Mouse (Mus musculus) forebrain, postnatal 0 days (tissue): ENCODE measurements at regions not wholly inside any gene's neighbourhood (a gene's known extent, or its start where the extent isn't known, plus 50 kb on each side); places are given as distances from the start of the nearest gene placed in this dataset.

Experiments
- ATAC-seq: fragments of 200-750 bp; cut with Nextera tagmentation; 2 replicates; pipeline ENCODE4 v1.8.0; 2017; ENCODE audit warnings: mild to moderate bottlenecking, moderate library complexity
- DNase-seq: peaks from one replicate; pipeline ENCODE4 v3.0.0-alpha.2; 2015
- H3K27ac ChIP-seq: fragments of 300-500 bp; sonication (generic); 2 replicates; pipeline ENCODE4 v1.5.1; 2014; ENCODE audit warnings: low read depth, mild to moderate bottlenecking, antibody characterized with exemption, low read length, moderate library complexity, mixed read lengths
- H3K27me3 ChIP-seq: fragments of 300-500 bp; sonication (generic); 2 replicates; pipeline ENCODE4 v1.6.1; 2014; ENCODE audit warnings: mild to moderate bottlenecking, low read length, mixed read lengths; ENCODE audit not compliant: insufficient read depth
- H3K36me3 ChIP-seq: fragments of 300-500 bp; sonication (generic); 2 replicates; pipeline ENCODE4 v1.6.1; 2014; ENCODE audit warnings: mild to moderate bottlenecking, moderate library complexity; ENCODE audit not compliant: insufficient read depth
- H3K4me1 ChIP-seq: fragments of 300-500 bp; sonication (generic); 2 replicates; pipeline ENCODE4 v1.6.1; 2014; ENCODE audit warnings: antibody characterized with exemption; ENCODE audit not compliant: insufficient read depth
- H3K4me2 ChIP-seq: fragments of 300-500 bp; sonication (generic); 2 replicates; pipeline ENCODE4 v1.6.1; 2014; ENCODE audit warnings: low read depth, mild to moderate bottlenecking, moderate library complexity
- H3K4me3 ChIP-seq: fragments of 300-500 bp; sonication (generic); 2 replicates; pipeline ENCODE4 v1.5.1; 2014; ENCODE audit warnings: low read depth, low read length, mixed read lengths
- H3K9ac ChIP-seq: fragments of 300-500 bp; sonication (generic); 2 replicates; pipeline ENCODE4 v1.6.1; 2014; ENCODE audit warnings: mild to moderate bottlenecking
- H3K9me3 ChIP-seq: fragments of 300-500 bp; sonication (generic); 2 replicates; pipeline ENCODE4 v1.6.1; 2016; ENCODE audit warnings: low read length
- CTCF ChIP-seq: sonication (generic); IDR thresholded peaks from 2 replicates; pipeline ENCODE4 v1.5.1; 2016; ENCODE audit warnings: antibody characterized with exemption, control low read depth, low read depth
- WGBS: fragments of 180-500 bp; shearing (Covaris S2); extraction: QIAGEN DNeasy Blood & Tissue Kit; methylation state at CpG from one replicate; pipeline ENCODE4 v1.1.7; 2014; 5-methylcytosine and 5-hydroxymethylcytosine counted together

DNA sequence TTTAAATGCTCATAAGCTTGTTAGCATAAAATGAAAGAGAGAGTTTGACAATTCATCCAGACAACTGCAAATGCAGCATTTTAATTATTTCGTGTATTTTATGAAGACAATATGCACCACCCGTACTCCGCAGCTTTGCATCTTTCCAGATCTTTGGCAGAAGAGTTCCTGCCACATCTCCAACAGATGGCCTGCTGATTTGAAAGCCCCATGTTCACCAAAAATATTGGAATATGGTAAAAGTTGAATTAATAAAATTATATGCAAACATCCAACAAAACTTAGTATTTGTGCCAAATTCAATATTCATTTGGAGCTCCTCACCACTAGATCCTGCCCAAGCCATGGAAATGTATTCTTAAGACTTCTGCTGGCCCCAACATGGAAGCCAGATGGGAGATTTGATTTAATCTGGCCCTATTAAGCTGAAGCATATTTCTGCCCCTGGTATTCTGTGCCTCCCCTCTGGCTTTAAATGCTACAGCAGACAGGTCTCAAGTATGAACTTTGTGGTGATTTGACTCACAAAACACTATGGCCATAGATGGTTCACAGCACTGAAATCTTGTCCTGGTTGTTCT is 567.8 kb downstream of the Dcdc2c start:
- 39% methylated on average over 3 of the region's 3 CpGs for WGBS
- Histone ChIP-seq H3K4me2 (no peak overlapping the region), H3K27me3 (no peaks in the 10 kb centered on the region), H3K4me1 (no peaks in the 10 kb centered on the region), H3K36me3 (no peaks in the 10 kb centered on the region), H3K4me3 (no peak overlapping the region), H3K27ac (no peak overlapping the region), H3K9me3 (no peaks in the 10 kb centered on the region), H3K9ac (no peak overlapping the region)
- ATAC-seq (peak; percentile 74; the same call in 1 of the 2 replicates), DNase-seq (peak; percentile 63)
- TF ChIP-seq CTCF, result 0 out of 2 replicates have a peak, but pooled peaks have one; percentile 9

GRCm38 (mm10) chr12:27978257-27978931 is 573.8 kb downstream of the Dcdc2c start:
- WGBS, result 9% methylated on average over 8 of the region's 8 CpGs
- no peak overlapping the region for H3K4me3 ChIP-seq
- DNase-seq, result peak; percentile 86
- ATAC-seq, result peak; percentile 91
- H3K27ac ChIP-seq, result peak overlapping the region; percentile 93
- peaks cover 6% of the 10 kb centered on the region; the same call in 1 of the 2 replicates for H3K4me1 ChIP-seq
- no peak overlapping the region; the same call in 1 of the 2 replicates for H3K9ac ChIP-seq
- TF ChIP-seq CTCF, result no peak
- no peaks in the 10 kb centered on the region for H3K27me3 ChIP-seq
- H3K9me3 ChIP-seq, result no peaks in the 10 kb centered on the region
- peak overlapping the region; percentile 25 for H3K4me2 ChIP-seq
- no peaks in the 10 kb centered on the region for H3K36me3 ChIP-seq

- Histone ChIP-seq H3K27ac (peak overlapping the region; percentile 93), H3K9me3 (no peaks in the 10 kb centered on the region), H3K4me3 (no peak overlapping the region), H3K27me3 (no peaks in the 10 kb centered on the region), H3K4me2 (no peak overlapping the region), H3K36me3 (no peaks in the 10 kb centered on the region), H3K9ac (no peak overlapping the region), H3K4me1 (peaks cover 6% of the 10 kb centered on the region; the same call in 1 of the 2 replicates)
- TF ChIP-seq CTCF, result no peak
- ATAC-seq (peak; percentile 44), DNase-seq (peak; percentile 40)
- 39% methylated on average over 9 of the region's 9 CpGs for WGBS
Measured at GRCm38 (mm10) chr12:27977548-27978256, 574.5 kb downstream of the Dcdc2c start.

DNA sequence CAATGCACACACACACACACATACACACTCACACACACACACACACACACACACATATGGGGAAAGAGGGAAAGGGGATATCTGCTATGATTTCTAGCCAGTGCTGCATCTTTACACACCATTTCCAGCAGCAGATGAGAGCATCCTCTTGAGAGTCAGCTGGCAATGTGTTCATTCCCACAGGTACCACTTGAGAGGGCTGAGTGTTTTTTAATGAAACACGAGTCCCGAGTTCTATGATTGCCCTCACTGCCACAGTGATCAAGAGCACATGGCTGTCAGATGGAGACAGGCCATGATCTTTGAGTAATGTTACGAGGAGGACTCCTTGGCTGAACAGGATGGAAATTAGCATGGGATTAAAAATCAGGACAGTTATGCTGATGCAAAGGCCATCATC is 589.3 kb downstream of the Dcdc2c start:
- Histone ChIP-seq H3K4me2 (no peak overlapping the region), H3K27me3 (no peaks in the 10 kb centered on the region), H3K4me3 (no peak overlapping the region), H3K9ac (no peak overlapping the region), H3K27ac (no peak overlapping the region), H3K4me1 (no peaks in the 10 kb centered on the region), H3K9me3 (no peaks in the 10 kb centered on the region), H3K36me3 (no peaks in the 10 kb centered on the region)
- no peak for ATAC-seq
- WGBS, result 50% methylated on average over 3 of the region's 3 CpGs
- TF ChIP-seq CTCF, result no peak
- DNase-seq, result no peak

DNA sequence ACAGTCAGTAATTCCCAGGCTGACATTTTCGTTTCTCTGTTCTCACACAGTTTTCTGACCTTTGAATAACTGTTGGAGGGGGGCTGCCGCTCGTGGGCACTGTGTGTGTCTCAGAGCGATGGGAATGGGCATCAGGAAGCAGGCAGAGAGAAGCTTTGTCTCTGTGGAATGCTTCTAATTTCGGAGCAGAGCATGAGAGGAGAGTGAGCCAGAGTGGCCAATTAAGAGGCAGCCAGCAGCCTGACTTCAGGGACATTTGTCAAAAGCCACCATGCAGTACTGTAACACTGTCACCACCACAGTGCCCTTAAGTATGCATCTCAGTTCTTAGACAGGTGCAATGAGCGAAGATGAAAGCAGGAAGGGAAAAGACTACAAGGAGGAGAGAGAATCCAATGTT is 592.1 kb downstream of the Dcdc2c start:
- no peaks in the 10 kb centered on the region for H3K27me3 ChIP-seq
- H3K4me1 ChIP-seq, result no peaks in the 10 kb centered on the region
- no peak overlapping the region for H3K4me2 ChIP-seq
- H3K27ac ChIP-seq, result no peak overlapping the region
- 36% methylated on average over 6 of the region's 6 CpGs for WGBS
- no peaks in the 10 kb centered on the region for H3K9me3 ChIP-seq
- no peak overlapping the region for H3K9ac ChIP-seq
- DNase-seq, result no peak
- H3K4me3 ChIP-seq, result no peak overlapping the region
- no peak for TF ChIP-seq CTCF
- H3K36me3 ChIP-seq, result no peaks in the 10 kb centered on the region
- no peak for ATAC-seq

GRCm38 (mm10) chr12:27947646-27948045 is 604.6 kb downstream of the Dcdc2c start:
- Histone ChIP-seq H3K9ac (no peak overlapping the region), H3K4me3 (no peak overlapping the region), H3K9me3 (no peaks in the 10 kb centered on the region), H3K27ac (no peak overlapping the region), H3K36me3 (no peaks in the 10 kb centered on the region), H3K4me1 (peaks cover 14% of the 10 kb centered on the region), H3K27me3 (no peaks in the 10 kb centered on the region), H3K4me2 (no peak overlapping the region)
- TF ChIP-seq CTCF, result no peak
- DNase-seq, result no peak
- ATAC-seq, result no peak
- WGBS, result 69% methylated on average over 3 of the region's 3 CpGs
